Mouse (Mus musculus): ENCODE data around the gene Nr0b2. TPM values are rescaled to one million over a fixed set of nuclear protein-coding genes. Genes with fewer than 3 reads are reported as not detected.

Gene Nr0b2
- polyA plus RNA-seq, 1 experiment, result not detected

DNA sequence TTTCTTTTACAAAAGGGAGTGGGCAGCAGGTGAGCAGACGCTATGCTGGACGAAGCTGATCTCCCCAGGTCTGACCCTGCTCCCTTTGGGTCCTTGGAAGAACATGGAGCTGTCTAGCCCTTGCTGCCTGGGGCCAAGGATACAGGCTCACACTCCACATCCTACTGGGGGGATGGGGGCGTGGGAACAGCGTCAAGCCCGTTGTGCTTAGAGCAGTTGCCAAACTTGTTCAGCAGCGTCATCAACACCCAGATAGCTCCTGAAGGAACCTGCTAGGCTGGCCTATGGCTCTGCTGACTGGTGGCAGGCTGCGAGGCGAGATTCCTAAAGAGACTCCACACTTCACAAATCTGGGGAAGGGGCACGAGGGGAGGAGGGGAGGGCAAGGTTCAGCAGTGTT, 52.2 kb downstream of the Nr0b2 start:
- no peak for DNase-seq (ENCODE audit: low read depth)

Other genes with a start within 250 kb of the Nr0b2 start
- gene Wdtc1, start 199.9 kb upstream of the Nr0b2 start, polyA plus RNA-seq (2012; rRNA removed), result 31.8 and 40.8 TPM in 2 replicates
- gene Slc9a1, start 183.7 kb upstream of the Nr0b2 start, polyA plus RNA-seq (2012; rRNA removed), result 29.3 and 39.6 TPM in 2 replicates
- gene Tent5b, start 73.2 kb upstream of the Nr0b2 start, polyA plus RNA-seq (2012; rRNA removed), result 4.6 and 5.2 TPM in 2 replicates
- gene Trnp1, start 54.8 kb upstream of the Nr0b2 start, polyA plus RNA-seq (2012; rRNA removed), result 4.2 and 5.2 TPM in 2 replicates
- 19.2 and 33.4 TPM in 2 replicates for gene Kdf1, start 34.4 kb upstream of the Nr0b2 start, polyA plus RNA-seq (2012; rRNA removed)
- 43.9 and 66.0 TPM in 2 replicates for gene Nudc, start 7.4 kb upstream of the Nr0b2 start, polyA plus RNA-seq (2012; rRNA removed)
- gene Gpatch3, start 21.4 kb downstream of the Nr0b2 start, polyA plus RNA-seq (2012; rRNA removed), result 4.1 and 4.2 TPM in 2 replicates
- gene Gpn2, start 31.0 kb downstream of the Nr0b2 start, polyA plus RNA-seq (2012; rRNA removed), result 27.7 and 39.1 TPM in 2 replicates
- 29.2 and 32.6 TPM in 2 replicates for gene Sfn, start 48.8 kb downstream of the Nr0b2 start, polyA plus RNA-seq (2012; rRNA removed)
- gene Zdhhc18, start 96.8 kb downstream of the Nr0b2 start, polyA plus RNA-seq (2012; rRNA removed), result 20.3 and 28.7 TPM in 2 replicates
- 13.3 and 14.5 TPM in 2 replicates for gene Pigv, start 119.3 kb downstream of the Nr0b2 start, polyA plus RNA-seq (2012; rRNA removed)
- gene Arid1a, start 203.4 kb downstream of the Nr0b2 start, polyA plus RNA-seq (2012; rRNA removed), result 29.7 and 49.4 TPM in 2 replicates

All from gonadal fat pad, adult 2 months (tissue).